Mouse (Mus musculus) frontal cortex, adult 2 months (tissue): ENCODE measurements at regions not wholly inside any gene's neighbourhood (a gene's known extent, or its start where the extent isn't known, plus 50 kb on each side); places are given as distances from the start of the nearest gene placed in this dataset.

Experiments
- DNase-seq, 2 experiments: peaks; one replicate each; pipeline ENCODE4 v3.0.0; 2022; ENCODE audit warnings: low spot score in 1 of 2; ENCODE audit errors: extremely low spot score in 1 of 2

GRCm38 (mm10) chr8:91974636-91975035 lies 172.8 kb upstream of the Irx3 start:
- no peak for DNase-seq

GRCm38 (mm10) chr8:91973951-91974439 lies 172.1 kb upstream of the Irx3 start:
- DNase-seq, result no peak

GRCm38 (mm10) chr8:91967407-91967806 lies 165.5 kb upstream of the Irx3 start:
- peak in 1 of 2 experiments; percentile 27 for DNase-seq

- peak in 1 of 2 experiments; percentile 11 for DNase-seq
These were observed 165.1 kb upstream of the Irx3 start for GRCm38 (mm10) chr8:91966891-91967370.

GRCm38 (mm10) chr8:91961696-91962095 lies 159.8 kb upstream of the Irx3 start:
- DNase-seq, result no peak

GRCm38 (mm10) chr8:91955170-91955569 lies 153.3 kb upstream of the Irx3 start:
- peak in 1 of 2 experiments; percentile 11 for DNase-seq

GRCm38 (mm10) chr8:91952981-91953380 lies 151.1 kb upstream of the Irx3 start:
- no peak for DNase-seq

GRCm38 (mm10) chr8:91949110-91949509 lies 147.2 kb upstream of the Irx3 start:
- no peak for DNase-seq

GRCm38 (mm10) chr8:91948173-91948940 lies 146.5 kb upstream of the Irx3 start:
- DNase-seq, result no peak

- DNase-seq, result no peak
These were observed 139.1 kb upstream of the Irx3 start for GRCm38 (mm10) chr8:91941005-91941404.

- peak in 1 of 2 experiments; percentile 9 for DNase-seq
These were observed 135.4 kb upstream of the Irx3 start for GRCm38 (mm10) chr8:91937227-91937626.

- no peak for DNase-seq
These were observed 128.7 kb upstream of the Irx3 start for GRCm38 (mm10) chr8:91930520-91930919.

- DNase-seq, result no peak
These were observed 124.2 kb upstream of the Irx3 start for GRCm38 (mm10) chr8:91925968-91926524.

- no peak for DNase-seq
These were observed 122.3 kb upstream of the Irx3 start for GRCm38 (mm10) chr8:91924152-91924551.

- DNase-seq, result peak; percentile 20 to 39
These were observed 120.5 kb upstream of the Irx3 start for GRCm38 (mm10) chr8:91922211-91922874.

GRCm38 (mm10) chr8:91917834-91918233 lies 116.0 kb upstream of the Irx3 start:
- peak in 1 of 2 experiments; percentile 22 for DNase-seq

- DNase-seq, result no peak
These were observed 112.1 kb upstream of the Irx3 start for GRCm38 (mm10) chr8:91913971-91914370.

GRCm38 (mm10) chr8:91913121-91913520 lies 111.3 kb upstream of the Irx3 start:
- no peak for DNase-seq

- DNase-seq, result peak; percentile 12 to 47
These were observed 107.9 kb upstream of the Irx3 start for GRCm38 (mm10) chr8:91909637-91910383.

GRCm38 (mm10) chr8:91908731-91909353 lies 107.0 kb upstream of the Irx3 start:
- DNase-seq, result no peak
